Mouse (Mus musculus) hindbrain, embryonic 12.5 days (tissue): ENCODE results near the gene Mysm1. TPM values are rescaled to one million over a fixed set of nuclear protein-coding genes. Genes with fewer than 3 reads are reported as not detected.

Source experiments
- ATAC-seq: fragments of 200-750 bp; cut with Nextera tagmentation; 2 replicates; pipeline ENCODE4 v1.8.0; 2017; ENCODE audit warnings: moderate TSS enrichment; ENCODE audit not compliant: low FRiP score
- H3K27ac ChIP-seq: fragments of 300-500 bp; sonication (generic); 2 replicates; pipeline ENCODE4 v1.5.1; 2016; ENCODE audit warnings: mild to moderate bottlenecking
- H3K27me3 ChIP-seq: fragments of 300-500 bp; sonication (generic); 2 replicates; pipeline ENCODE4 v1.6.1; 2016; ENCODE audit warnings: mild to moderate bottlenecking
- H3K36me3 ChIP-seq: fragments of 300-500 bp; sonication (generic); 2 replicates; pipeline ENCODE4 v1.6.1; 2016; ENCODE audit warnings: mild to moderate bottlenecking
- H3K4me1 ChIP-seq: fragments of 300-500 bp; sonication (generic); 2 replicates; pipeline ENCODE4 v1.6.1; 2016
- H3K4me2 ChIP-seq: fragments of 300-500 bp; sonication (generic); replicated peaks from 2 replicates; pipeline ENCODE4 v1.6.1; 2016; ENCODE audit warnings: mild to moderate bottlenecking
- H3K4me3 ChIP-seq: fragments of 300-500 bp; sonication (generic); 2 replicates; pipeline ENCODE4 v1.5.1; 2016; ENCODE audit warnings: mild to moderate bottlenecking
- H3K9ac ChIP-seq: fragments of 300-500 bp; sonication (generic); 2 replicates; pipeline ENCODE4 v1.6.1; 2016; ENCODE audit warnings: mild to moderate bottlenecking, moderate library complexity
- H3K9me3 ChIP-seq: fragments of 300-500 bp; sonication (generic); replicated peaks from 2 replicates; pipeline ENCODE4 v1.6.1; 2016; ENCODE audit warnings: mild to moderate bottlenecking
- WGBS: fragments of 180-500 bp; shearing (Covaris S2); methylation state at CpG from one replicate; pipeline ENCODE4 v1.1.7; 2016; 5-methylcytosine and 5-hydroxymethylcytosine counted together
- polyA plus RNA-seq: library from polyadenylated mRNA; unstranded; fragments of >200 nt; fragmentation: Nextera tagmentation; extraction: Ambion mirVana; gene quantifications from 2 replicates; pipeline ENCODE4 v1.2.1, GENCODE M21; 2016

Gene Mysm1
- polyA plus RNA-seq, 1 experiment from 2014 or later, result 33.2 TPM

DNA sequence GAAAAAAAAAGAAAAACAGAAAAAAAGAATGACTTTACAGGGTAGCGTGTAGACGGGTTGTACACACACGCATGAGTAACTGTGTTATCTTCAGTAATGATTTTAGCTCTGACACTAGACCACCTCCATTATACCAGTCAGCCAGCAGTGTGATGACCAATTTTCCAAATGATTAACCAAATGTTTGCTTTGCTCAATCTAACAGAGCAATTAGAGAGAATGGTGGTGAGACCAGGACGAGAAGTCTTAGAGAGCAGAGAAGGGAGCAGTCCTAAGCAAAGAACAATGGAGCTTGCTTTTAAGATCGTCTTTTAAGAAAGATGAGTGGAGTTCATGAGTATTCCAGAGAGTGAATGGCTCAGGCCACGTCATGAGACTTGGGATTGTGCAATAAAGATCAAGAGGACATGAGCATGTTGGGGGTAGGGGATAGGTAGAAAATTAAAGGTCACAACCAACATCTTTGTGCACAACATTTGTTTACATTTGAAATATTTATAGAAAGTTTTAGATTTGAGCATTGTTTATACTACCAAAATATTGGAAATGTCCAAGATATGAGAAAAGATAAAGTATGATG is 26.4 kb upstream of the Mysm1 start:
- 72% methylated on average over 6 of the region's 6 CpGs for WGBS
- Histone ChIP-seq H3K4me1 (0 out of 2 replicates have a peak, but pooled peaks cover 2% of the 10 kb centered on the region), H3K4me2 (no peak overlapping the region), H3K9me3 (no peaks in the 10 kb centered on the region), H3K36me3 (no peaks in the 10 kb centered on the region), H3K4me3 (no peak overlapping the region), H3K9ac (no peak overlapping the region), H3K27me3 (no peaks in the 10 kb centered on the region), H3K27ac (no peak overlapping the region)
- ATAC-seq, result no peak

DNA sequence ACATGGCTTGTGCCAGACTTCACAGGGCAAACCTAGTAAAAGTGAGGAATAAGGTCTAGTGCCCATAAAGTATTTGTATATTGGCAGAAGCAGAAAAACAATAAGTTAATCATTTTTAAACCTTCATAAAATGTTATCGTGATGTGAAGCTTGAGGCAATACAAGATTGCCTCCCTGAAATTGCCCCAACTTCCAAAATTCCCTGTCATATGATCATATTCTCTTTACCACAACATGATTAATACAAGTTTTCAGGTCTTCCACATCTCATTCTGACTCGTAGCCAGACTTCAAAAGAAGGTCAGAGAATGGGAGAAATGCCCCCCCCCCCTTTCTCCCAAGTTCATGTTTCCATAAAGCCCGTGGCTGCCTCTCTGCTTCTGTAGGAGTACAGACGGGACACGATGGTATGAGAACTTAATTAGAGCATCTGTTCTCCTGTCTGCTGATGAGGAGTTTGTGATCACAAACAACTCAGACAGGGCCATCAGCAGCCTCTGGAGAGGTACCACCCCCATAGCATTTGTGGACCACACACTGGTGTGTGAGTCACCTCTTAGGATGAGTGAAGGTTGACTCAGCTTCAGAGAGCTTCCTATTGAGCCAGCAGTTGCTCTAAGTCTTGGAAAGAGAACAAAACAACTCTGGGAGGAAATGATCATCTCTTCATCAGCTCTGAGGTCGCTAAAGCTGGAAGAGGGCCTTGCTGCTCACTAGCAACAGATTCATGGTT is 22.3 kb upstream of the Mysm1 start:
- no peaks in the 10 kb centered on the region for H3K36me3 ChIP-seq
- no peak overlapping the region for H3K27ac ChIP-seq
- no peak overlapping the region for H3K9ac ChIP-seq
- no peak overlapping the region for H3K4me2 ChIP-seq
- H3K4me3 ChIP-seq, result no peak overlapping the region
- no peaks in the 10 kb centered on the region for H3K4me1 ChIP-seq
- ATAC-seq, result no peak
- H3K9me3 ChIP-seq, result no peaks in the 10 kb centered on the region
- 67% methylated on average over 6 of the region's 6 CpGs for WGBS
- H3K27me3 ChIP-seq, result no peaks in the 10 kb centered on the region

DNA sequence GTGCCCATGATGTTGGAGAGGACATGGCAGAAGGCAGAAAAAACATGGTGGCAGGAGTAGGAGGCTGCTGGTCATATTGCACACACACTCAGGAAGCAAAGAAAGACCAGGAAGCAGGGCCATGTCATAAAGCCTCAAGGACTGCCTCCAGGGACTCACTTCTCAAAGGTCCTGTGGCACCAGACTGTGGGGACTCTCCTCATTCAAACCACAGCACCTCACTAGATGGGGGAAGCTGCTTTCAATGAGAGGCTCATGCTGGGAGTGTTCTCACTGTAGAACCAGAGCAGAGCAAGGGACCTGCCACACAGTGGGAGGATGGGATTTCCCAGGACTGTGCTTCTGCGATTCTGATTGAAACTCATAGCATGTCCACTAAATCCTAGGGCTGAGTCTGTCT is 21.2 kb upstream of the Mysm1 start:
- H3K27me3 ChIP-seq, result no peaks in the 10 kb centered on the region
- H3K36me3 ChIP-seq, result no peaks in the 10 kb centered on the region
- no peak for ATAC-seq
- no peaks in the 10 kb centered on the region for H3K4me1 ChIP-seq
- WGBS, result 86% methylated on average over 1 of the region's 1 CpGs
- H3K27ac ChIP-seq, result no peak overlapping the region
- H3K9me3 ChIP-seq, result no peaks in the 10 kb centered on the region
- H3K4me2 ChIP-seq, result no peak overlapping the region
- no peak overlapping the region for H3K4me3 ChIP-seq
- no peak overlapping the region for H3K9ac ChIP-seq

DNA sequence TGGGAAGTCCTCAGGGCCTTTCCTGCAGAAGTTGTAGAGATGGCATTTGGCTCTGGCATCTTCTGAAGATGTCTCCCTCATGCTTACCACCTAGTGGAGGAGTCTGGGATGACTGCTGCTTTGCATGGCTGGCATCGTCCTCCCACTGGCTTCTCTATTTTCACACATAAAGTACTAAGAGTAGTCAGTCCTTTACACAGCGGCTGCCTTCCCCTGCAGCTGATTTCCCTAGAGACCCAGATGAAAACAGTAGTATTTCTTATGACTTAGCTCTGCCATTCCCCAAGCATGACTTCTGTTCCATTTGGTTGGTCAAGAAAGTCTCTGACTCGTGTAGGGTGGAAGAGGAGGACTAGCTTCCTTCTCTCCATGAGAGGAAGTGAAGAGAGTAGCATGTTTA is 20.3 kb upstream of the Mysm1 start:
- Histone ChIP-seq H3K36me3 (no peaks in the 10 kb centered on the region), H3K27me3 (no peaks in the 10 kb centered on the region), H3K9me3 (no peaks in the 10 kb centered on the region), H3K4me2 (no peak overlapping the region), H3K4me3 (no peak overlapping the region), H3K27ac (no peak overlapping the region), H3K9ac (no peak overlapping the region), H3K4me1 (no peaks in the 10 kb centered on the region)
- WGBS, result 70% methylated on average over 3 of the region's 3 CpGs
- ATAC-seq, result no peak

DNA sequence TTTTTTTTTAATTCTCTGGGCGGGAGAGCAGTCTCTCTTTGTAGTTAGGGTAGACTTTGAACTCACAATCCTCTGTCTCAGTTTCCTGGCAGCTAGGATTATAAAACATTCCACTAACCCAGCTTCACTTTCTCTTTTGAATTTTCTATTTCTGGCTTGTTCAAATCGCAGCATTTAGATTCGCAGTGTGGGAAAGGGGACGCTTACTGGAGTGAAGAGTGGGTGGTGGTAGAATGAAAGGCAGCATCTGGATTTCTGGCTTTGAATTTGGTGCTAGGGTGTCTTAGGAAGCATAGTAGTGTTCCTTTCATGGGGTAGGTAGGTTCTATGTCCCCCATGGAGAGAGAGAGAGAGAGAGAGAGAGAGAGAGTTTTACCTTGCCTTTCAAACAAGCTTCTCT is 17.0 kb upstream of the Mysm1 start:
- no peak overlapping the region for H3K9ac ChIP-seq
- H3K27me3 ChIP-seq, result no peaks in the 10 kb centered on the region
- H3K4me1 ChIP-seq, result no peaks in the 10 kb centered on the region
- H3K27ac ChIP-seq, result no peak overlapping the region
- WGBS, result 88% methylated on average over 4 of the region's 4 CpGs
- no peak for ATAC-seq
- H3K4me3 ChIP-seq, result no peak overlapping the region
- H3K4me2 ChIP-seq, result no peak overlapping the region
- no peaks in the 10 kb centered on the region for H3K36me3 ChIP-seq
- H3K9me3 ChIP-seq, result no peaks in the 10 kb centered on the region

DNA sequence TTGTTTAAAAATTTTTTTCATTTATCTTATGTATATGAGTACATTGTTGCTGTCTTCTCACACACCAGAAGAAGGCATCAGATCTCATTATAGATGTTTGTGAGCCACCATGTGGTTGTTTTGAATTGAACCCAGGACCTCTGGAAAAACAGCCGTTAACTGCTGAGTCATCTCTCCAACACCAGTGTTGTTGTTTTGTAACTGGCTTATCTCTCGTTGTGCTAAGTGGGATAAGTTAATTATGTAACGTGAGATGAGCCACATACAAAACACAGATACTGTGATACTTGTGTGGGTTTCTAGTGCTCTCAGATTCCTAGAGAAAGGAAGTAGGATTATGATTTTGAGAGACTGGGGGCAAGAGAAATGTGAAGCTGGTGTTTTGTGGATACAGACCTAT is 11.3 kb upstream of the Mysm1 start:
- Histone ChIP-seq H3K4me2 (no peak overlapping the region), H3K9me3 (no peaks in the 10 kb centered on the region), H3K4me1 (no peaks in the 10 kb centered on the region), H3K9ac (no peak overlapping the region), H3K4me3 (no peak overlapping the region), H3K27me3 (no peaks in the 10 kb centered on the region), H3K27ac (no peak overlapping the region), H3K36me3 (no peaks in the 10 kb centered on the region)
- no peak for ATAC-seq
- WGBS, result 56% methylated on average over 3 of the region's 3 CpGs

DNA sequence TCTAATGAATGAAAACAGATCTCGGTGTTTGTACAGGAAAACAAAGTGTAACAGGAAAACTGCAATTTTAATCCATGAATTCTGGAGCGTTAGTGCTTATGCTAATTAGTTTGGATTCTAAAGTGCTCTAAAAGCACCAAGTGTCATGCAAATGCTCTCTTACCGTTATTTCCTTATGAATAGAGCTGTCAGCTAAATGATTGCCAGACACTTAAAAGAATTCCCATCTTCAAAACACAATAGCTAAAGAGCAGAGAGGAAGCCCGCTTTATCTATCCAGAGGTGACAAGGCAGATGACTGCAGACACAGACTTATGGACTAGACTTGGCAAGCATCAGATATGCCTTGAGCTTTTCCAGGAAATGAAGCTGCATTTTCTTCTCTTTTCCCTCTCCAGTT is 8.8 kb upstream of the Mysm1 start:
- H3K27ac ChIP-seq, result no peak overlapping the region

DNA sequence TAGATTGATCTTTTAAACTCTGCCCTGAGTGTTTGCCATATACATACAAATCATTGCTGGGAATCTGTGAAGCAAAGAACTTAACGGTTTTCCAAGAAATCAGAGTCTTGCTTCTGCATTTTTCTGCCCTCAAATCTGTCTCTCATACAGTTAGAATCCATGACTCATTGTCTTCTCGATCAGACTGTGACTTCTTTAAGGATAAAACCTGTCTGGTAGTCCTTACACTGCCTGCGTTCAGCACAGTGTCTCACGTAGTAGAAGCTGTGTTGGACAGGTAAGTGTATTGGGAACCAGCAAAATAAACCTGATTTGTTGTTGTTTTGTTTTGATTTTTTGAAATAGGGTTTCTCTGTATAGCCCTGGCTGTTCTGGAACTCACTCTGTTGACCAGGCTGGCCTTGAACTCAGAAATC is 608 bp upstream of the Mysm1 start:
- H3K9ac ChIP-seq, result peak overlapping the region; percentile 93
- no peaks in the 10 kb centered on the region for H3K27me3 ChIP-seq
- H3K27ac ChIP-seq, result peak overlapping the region; percentile 86
- H3K9me3 ChIP-seq, result no peaks in the 10 kb centered on the region
- H3K4me2 ChIP-seq, result peak overlapping the region; percentile 81
- ATAC-seq, result peak; percentile 26
- peaks cover 16% of the 10 kb centered on the region for H3K4me1 ChIP-seq
- peaks cover 9% of the 10 kb centered on the region; the same call in 1 of the 2 replicates for H3K36me3 ChIP-seq
- WGBS, result 56% methylated on average over 4 of the region's 4 CpGs
- peak overlapping the region; percentile 86 for H3K4me3 ChIP-seq

More for the DNA sequence above, 8.8 kb upstream of the Mysm1 start:
- Histone ChIP-seq H3K4me2 (no peak overlapping the region), H3K9ac (no peak overlapping the region), H3K27me3 (no peaks in the 10 kb centered on the region), H3K4me3 (no peak overlapping the region), H3K9me3 (no peaks in the 10 kb centered on the region), H3K4me1 (no peaks in the 10 kb centered on the region), H3K36me3 (no peaks in the 10 kb centered on the region)
- no peak for ATAC-seq
- 23% methylated on average over 4 of the region's 4 CpGs for WGBS

DNA sequence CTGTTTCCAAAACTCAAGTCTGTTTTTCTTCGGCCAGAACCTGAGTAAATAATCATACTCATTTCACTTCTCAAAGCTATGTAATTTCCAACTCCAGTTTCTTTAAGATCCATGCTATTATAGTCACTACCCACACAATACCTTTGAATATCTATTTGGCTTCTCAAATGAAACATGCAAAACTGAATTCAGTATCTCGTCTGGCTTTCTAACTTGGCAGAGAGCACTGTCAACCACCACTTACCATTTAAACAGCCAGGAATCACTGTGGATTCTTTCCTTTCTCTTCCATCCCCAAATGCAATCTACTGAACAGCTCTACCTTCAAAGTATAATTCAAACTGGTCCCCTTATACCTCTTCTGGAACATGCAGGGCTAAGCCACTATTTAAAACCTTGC is 5.6 kb downstream of the Mysm1 start:
- no peaks in the 10 kb centered on the region for H3K27me3 ChIP-seq
- WGBS, result 94% methylated on average over 2 of the region's 2 CpGs
- H3K4me3 ChIP-seq, result no peak overlapping the region
- peaks cover 15% of the 10 kb centered on the region for H3K4me1 ChIP-seq
- no peak for ATAC-seq
- no peaks in the 10 kb centered on the region for H3K9me3 ChIP-seq
- H3K9ac ChIP-seq, result no peak overlapping the region
- no peak overlapping the region for H3K4me2 ChIP-seq
- peaks cover 30% of the 10 kb centered on the region for H3K36me3 ChIP-seq
- no peak overlapping the region for H3K27ac ChIP-seq

DNA sequence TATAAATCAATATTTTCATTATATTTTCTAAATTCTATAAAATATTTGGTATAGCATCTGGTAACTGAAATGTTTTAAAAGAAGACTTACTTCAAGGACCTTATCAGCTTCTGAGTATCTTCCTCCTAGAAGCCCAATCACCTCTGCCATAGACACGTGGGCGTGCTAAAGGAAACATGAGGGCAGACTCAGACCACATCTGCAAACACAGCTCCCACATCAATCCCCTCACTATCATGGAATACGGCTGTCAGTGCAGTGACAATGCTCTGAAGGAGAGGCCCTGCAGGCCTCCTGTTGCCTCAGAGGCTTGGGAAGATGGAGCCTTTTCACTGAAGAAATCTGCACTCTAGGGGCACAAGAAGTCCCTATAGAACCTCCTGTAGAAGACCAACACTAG is 26.1 kb downstream of the Mysm1 start:
- Histone ChIP-seq H3K9ac (no peak overlapping the region), H3K27ac (no peak overlapping the region), H3K4me3 (no peak overlapping the region), H3K9me3 (no peaks in the 10 kb centered on the region), H3K4me1 (no peaks in the 10 kb centered on the region), H3K27me3 (no peaks in the 10 kb centered on the region), H3K36me3 (peaks cover 50% of the 10 kb centered on the region), H3K4me2 (no peak overlapping the region)
- 93% methylated on average over 3 of the region's 3 CpGs for WGBS
- ATAC-seq, result no peak

DNA sequence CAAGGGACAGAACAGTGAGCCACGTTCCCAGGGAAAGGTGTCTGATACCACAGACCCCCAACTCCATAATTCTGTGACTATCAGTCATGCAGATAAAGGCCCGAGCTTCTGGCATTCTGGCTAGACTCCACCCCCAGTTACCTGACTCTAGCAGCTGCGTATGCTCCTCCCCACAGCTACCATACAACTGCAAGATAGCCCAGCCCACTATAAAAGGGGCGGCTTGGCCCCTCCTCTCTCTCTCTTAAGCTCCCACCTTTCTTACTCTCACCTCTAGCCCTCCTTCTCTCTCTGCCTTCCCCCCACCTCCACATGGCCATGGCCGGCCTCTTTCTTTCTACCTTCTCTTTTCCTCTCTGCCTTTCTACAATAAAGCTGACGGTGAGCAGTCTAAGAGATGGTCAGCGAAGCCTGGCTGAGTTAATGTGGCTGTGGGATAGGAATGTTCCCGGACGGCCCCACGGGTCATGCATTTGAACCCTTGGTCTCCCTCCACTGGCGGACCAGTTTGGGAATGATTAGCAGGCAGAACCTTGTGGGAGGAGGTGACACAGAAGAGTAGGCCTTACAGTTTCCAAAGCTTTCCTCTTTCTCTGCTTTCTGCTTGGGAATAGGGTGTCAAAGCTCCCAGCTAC is 37.6 kb downstream of the Mysm1 start:
- Histone ChIP-seq H3K9me3 (no peaks in the 10 kb centered on the region), H3K4me2 (no peak overlapping the region), H3K36me3 (peaks cover 56% of the 10 kb centered on the region), H3K4me1 (no peaks in the 10 kb centered on the region), H3K27ac (no peak overlapping the region), H3K4me3 (no peak overlapping the region), H3K27me3 (no peaks in the 10 kb centered on the region), H3K9ac (no peak overlapping the region)
- no peak for ATAC-seq
- 78% methylated on average over 11 of the region's 11 CpGs for WGBS

DNA sequence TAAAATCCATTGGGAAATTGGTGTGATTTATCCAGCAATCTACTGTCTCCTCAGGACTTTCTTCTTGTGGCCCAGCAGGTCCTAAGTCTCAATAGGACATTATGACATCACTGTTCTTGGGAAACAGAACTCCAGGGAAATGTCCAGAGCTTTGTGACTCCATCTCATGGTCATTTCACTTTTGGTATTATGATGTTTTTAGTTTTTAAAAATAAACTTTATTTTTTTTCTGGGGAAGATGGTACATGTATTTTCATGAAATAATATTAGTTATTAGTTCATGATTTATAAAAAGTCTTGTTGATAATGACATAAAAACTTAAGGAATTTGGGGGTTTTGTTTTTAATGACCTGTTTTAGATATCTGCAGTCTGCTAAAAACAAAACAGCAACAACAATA is 50.2 kb downstream of the Mysm1 start, which contains the start of gene Eqtn:
TSS of gene Eqtn (minus strand) at position 101 of the 400 bp plus-strand sequence.
- Histone ChIP-seq H3K9me3 (no peaks in the 10 kb centered on the region), H3K27ac (no peak within 1 kb of the TSS), H3K36me3 (no peaks in the 10 kb centered on the region), H3K4me2 (no peak within 1 kb of the TSS), H3K4me1 (no peaks in the 10 kb centered on the region), H3K27me3 (no peaks in the 10 kb centered on the region), H3K9ac (no peak within 1 kb of the TSS), H3K4me3 (no peak within 1 kb of the TSS)
- no peak for ATAC-seq

DNA sequence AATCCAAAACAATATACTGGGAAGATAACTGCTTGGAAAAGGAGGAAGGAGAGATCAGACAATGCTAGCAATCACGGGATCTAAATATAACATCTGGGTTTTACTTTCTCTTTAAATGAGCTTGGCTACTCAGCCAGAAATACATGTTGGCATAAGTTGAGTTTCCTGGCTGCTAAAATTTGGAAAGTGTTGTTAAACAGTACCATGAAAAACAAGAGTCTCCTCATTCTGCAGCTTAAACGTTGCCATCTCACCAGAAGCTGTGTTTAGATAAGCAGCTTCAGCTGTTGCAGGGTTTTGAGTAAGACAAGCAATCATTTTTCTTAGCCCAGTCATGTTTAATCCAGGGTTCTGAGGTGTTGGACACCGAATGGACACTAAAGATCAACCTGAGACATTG is 77.1 kb downstream of the Mysm1 start:
- Histone ChIP-seq H3K9me3 (no peaks in the 10 kb centered on the region), H3K9ac (no peak overlapping the region), H3K27me3 (no peaks in the 10 kb centered on the region), H3K4me2 (no peak overlapping the region), H3K27ac (no peak overlapping the region), H3K4me1 (no peaks in the 10 kb centered on the region), H3K4me3 (no peak overlapping the region), H3K36me3 (no peaks in the 10 kb centered on the region)
- ATAC-seq, result no peak
- WGBS, result 76% methylated on average over 3 of the region's 3 CpGs
